17 mouse cellular contexts compared by ENCODE assay signal in genomic region chr13:107485400-107486017, GRCm38 (mm10).
DNase-seq lines count a peak whose midpoint lies in the region; ATAC-seq and TF ChIP-seq lines count a peak whose summit lies in the region.
"Had no signal": no experiment of that assay in that cellular context is flagged by ENCODE, and none has a peak within 500 bp of the region (broad histone marks: within the 10 kb centered on the region; RNA-seq: fewer than 3 reads in every experiment).

No protein-coding gene starts in this region.

- H3K4me2 ChIP-seq in forebrain, postnatal 0 days (ENCODE audit: low read depth), result no peak overlapping the region
- no peak overlapping the region for H3K4me2 ChIP-seq in forebrain, embryonic 14.5 days (ENCODE audit: low read length)
- no peak overlapping the region for H3K4me2 ChIP-seq in intestine, embryonic 15.5 days (replicated peaks)
- H3K4me2 ChIP-seq: embryonic facial prominence, embryonic 13.5 days; forebrain, embryonic 13.5 days; hindbrain, embryonic 12.5 days; lung, embryonic 14.5 days had no signal

- peak; percentile 18; the same call in 1 of the 2 replicates for ATAC-seq in forebrain, postnatal 0 days
- no peak for ATAC-seq in forebrain, embryonic 14.5 days
- ATAC-seq in intestine, embryonic 15.5 days, result no peak
- ATAC-seq: CD4-positive, CD25-positive, alpha-beta regulatory T cell, adult 4 months; forebrain, embryonic 13.5 days had no signal

- H3K9me3 ChIP-seq in forebrain, postnatal 0 days (ENCODE audit: low read length), result no peaks in the 10 kb centered on the region
- H3K9me3 ChIP-seq in forebrain, embryonic 14.5 days (replicated peaks; ENCODE audit: control insufficient read depth, low read length), result no peaks in the 10 kb centered on the region
- H3K9me3 ChIP-seq in intestine, embryonic 15.5 days, result no peaks in the 10 kb centered on the region
- H3K9me3 ChIP-seq: embryonic facial prominence, embryonic 13.5 days; forebrain, embryonic 13.5 days; hindbrain, embryonic 12.5 days had no signal

- no peak overlapping the region for H3K4me3 ChIP-seq in forebrain, postnatal 0 days (ENCODE audit: low read depth, low read length)
- no peak overlapping the region for H3K4me3 ChIP-seq in forebrain, embryonic 14.5 days (ENCODE audit: low read depth, low read length)
- no peak overlapping the region for H3K4me3 ChIP-seq in intestine, embryonic 15.5 days (replicated peaks)
- H3K4me3 ChIP-seq: embryonic facial prominence, embryonic 13.5 days; forebrain, embryonic 13.5 days; hindbrain, embryonic 12.5 days had no signal

- 77% methylated on average over 4 of the region's 4 CpGs for WGBS in forebrain, postnatal 0 days
- 74% methylated on average over 4 of the region's 4 CpGs for WGBS in forebrain, embryonic 14.5 days
- 78% methylated on average over 4 of the region's 4 CpGs for WGBS in intestine, embryonic 15.5 days

- no peak overlapping the region for H3K9ac ChIP-seq in forebrain, postnatal 0 days
- no peak overlapping the region for H3K9ac ChIP-seq in forebrain, embryonic 14.5 days (ENCODE audit: low read length)
- H3K9ac ChIP-seq in intestine, embryonic 15.5 days, result no peak overlapping the region
- H3K9ac ChIP-seq: embryonic facial prominence, embryonic 13.5 days; forebrain, embryonic 13.5 days; hindbrain, embryonic 12.5 days; lung, embryonic 14.5 days had no signal

- H3K27ac ChIP-seq in forebrain, postnatal 0 days (ENCODE audit: low read depth, low read length), result no peak overlapping the region
- H3K27ac ChIP-seq in forebrain, embryonic 14.5 days (ENCODE audit: low read depth, low read length), result no peak overlapping the region
- no peak overlapping the region for H3K27ac ChIP-seq in intestine, embryonic 15.5 days
- H3K27ac ChIP-seq: embryonic facial prominence, embryonic 13.5 days; forebrain, embryonic 13.5 days had no signal

- no peak for TF ChIP-seq CTCF in forebrain, postnatal 0 days (IDR thresholded peaks at IDR 0.05; ENCODE audit: low read depth)

- no peak for DNase-seq in forebrain, postnatal 0 days
- no peak for DNase-seq in forebrain, embryonic 14.5 days (ENCODE audit: low spot score)
- DNase-seq in 3T3-L1 (ENCODE audit: low read depth, low spot score), result peak; percentile 79
- peak; percentile 82 for DNase-seq in adrenal gland, adult 2 months
- peak; percentile 46 for DNase-seq in forelimb bud, embryonic 11.5 days (ENCODE audit: low read depth, low spot score)
- DNase-seq in urinary bladder, postnatal 36 days (ENCODE audit: low spot score in 2 of 2), result no peak
- DNase-seq in frontal cortex, postnatal 36 days (ENCODE audit: low spot score in 2 of 2), result no peak
- DNase-seq: cerebellum, adult 9-11 months; left cerebral cortex, postnatal 4 days; lung, embryonic 14.5 days; right cerebral cortex, postnatal 25 days; thymus, postnatal 25 days had no signal

- H3K4me1 ChIP-seq in forebrain, postnatal 0 days (ENCODE audit: insufficient read depth), result peaks cover 8% of the 10 kb centered on the region; the same call in 1 of the 2 replicates
- peaks cover 7% of the 10 kb centered on the region for H3K4me1 ChIP-seq in forebrain, embryonic 14.5 days (ENCODE audit: control insufficient read depth, insufficient read depth, low read length)
- H3K4me1 ChIP-seq in intestine, embryonic 15.5 days (replicated peaks), result no peaks in the 10 kb centered on the region

- no peaks in the 10 kb centered on the region for H3K27me3 ChIP-seq in forebrain, postnatal 0 days (ENCODE audit: insufficient read depth, low read length)
- no peaks in the 10 kb centered on the region for H3K27me3 ChIP-seq in forebrain, embryonic 14.5 days (replicated peaks; ENCODE audit: control insufficient read depth, insufficient read depth, low read length)
- H3K27me3 ChIP-seq in intestine, embryonic 15.5 days (replicated peaks), result no peaks in the 10 kb centered on the region
- H3K27me3 ChIP-seq: hindbrain, embryonic 12.5 days had no signal

- no peaks in the 10 kb centered on the region for H3K36me3 ChIP-seq in forebrain, postnatal 0 days (ENCODE audit: insufficient read depth)
- no peaks in the 10 kb centered on the region for H3K36me3 ChIP-seq in forebrain, embryonic 14.5 days (ENCODE audit: control insufficient read depth, insufficient read depth, low read length)
- no peaks in the 10 kb centered on the region for H3K36me3 ChIP-seq in intestine, embryonic 15.5 days
- H3K36me3 ChIP-seq: embryonic facial prominence, embryonic 13.5 days; hindbrain, embryonic 12.5 days had no signal

Comparison
In these comparisons a context has a peak if more than half of its experiments do, and no peak if none do; other contexts are left out.
1. DNase-seq: peak in 3T3-L1 (single experiment), adrenal gland, adult 2 months (single experiment) and forelimb bud, embryonic 11.5 days (single experiment); none in forebrain, postnatal 0 days (single experiment), forebrain, embryonic 14.5 days (single experiment), urinary bladder, postnatal 36 days (0 of 2) and frontal cortex, postnatal 36 days (0 of 2).